Mouse (Mus musculus): ENCODE measurements at regions not wholly inside any gene's neighbourhood (a gene's known extent, or its start where the extent isn't known, plus 50 kb on each side); places are given as distances from the start of the nearest gene placed in this dataset.

GRCm38 (mm10) chr2:142964340-142964739 lies 63.0 kb upstream of the Kif16b start:
- no peak overlapping the region for H3K9ac ChIP-seq
- H3K4me1 ChIP-seq (replicated peaks) = no peaks in the 10 kb centered on the region
- no peak overlapping the region for H3K27ac ChIP-seq (replicated peaks)
- WGBS = 81% methylated on average over 2 of the region's 2 CpGs
- no peak overlapping the region for H3K4me3 ChIP-seq
- H3K9me3 ChIP-seq = no peaks in the 10 kb centered on the region
- no peaks in the 10 kb centered on the region for H3K27me3 ChIP-seq
- no peak overlapping the region for H3K4me2 ChIP-seq
- no peak for ATAC-seq (ENCODE audit: low read depth)
- H3K36me3 ChIP-seq = no peaks in the 10 kb centered on the region

GRCm38 (mm10) chr2:142967250-142967649 lies 65.9 kb upstream of the Kif16b start:
- ATAC-seq (ENCODE audit: low read depth) = peak; percentile 53; the same call in 1 of the 2 replicates

GRCm38 (mm10) chr2:142980771-142981170 lies 79.4 kb upstream of the Kif16b start:
- peaks cover 14% of the 10 kb centered on the region for H3K4me1 ChIP-seq (replicated peaks)
- H3K27ac ChIP-seq (replicated peaks) = peak overlapping the region; percentile 79

More at GRCm38 (mm10) chr2:142967250-142967649, 65.9 kb upstream of the Kif16b start:
- H3K4me1 ChIP-seq (replicated peaks) = no peaks in the 10 kb centered on the region
- H3K27me3 ChIP-seq = no peaks in the 10 kb centered on the region
- no peak overlapping the region for H3K4me3 ChIP-seq
- H3K9ac ChIP-seq = no peak overlapping the region
- H3K4me2 ChIP-seq = no peak overlapping the region
- H3K36me3 ChIP-seq = no peaks in the 10 kb centered on the region
- 22% methylated on average over 4 of the region's 4 CpGs for WGBS
- no peak overlapping the region for H3K27ac ChIP-seq (replicated peaks)
- H3K9me3 ChIP-seq = no peaks in the 10 kb centered on the region

GRCm38 (mm10) chr2:142988691-142989090 lies 74.1 kb upstream of the Snrpb2 start:
- Histone ChIP-seq H3K27ac (replicated peaks) (no peak overlapping the region), H3K9me3 (no peaks in the 10 kb centered on the region), H3K4me3 (no peak overlapping the region), H3K9ac (no peak overlapping the region), H3K36me3 (no peaks in the 10 kb centered on the region), H3K4me1 (replicated peaks) (no peaks in the 10 kb centered on the region), H3K4me2 (no peak overlapping the region), H3K27me3 (no peaks in the 10 kb centered on the region)
- 42% methylated on average over 3 of the region's 3 CpGs for WGBS
- no peak; the same call in 1 of the 2 replicates for ATAC-seq (ENCODE audit: low read depth)

More at GRCm38 (mm10) chr2:142980771-142981170, 79.4 kb upstream of the Kif16b start:
- H3K9ac ChIP-seq = no peak overlapping the region
- ATAC-seq (ENCODE audit: low read depth) = peak; percentile 95
- H3K27me3 ChIP-seq = no peaks in the 10 kb centered on the region
- 13% methylated on average over 4 of the region's 4 CpGs for WGBS
- H3K4me2 ChIP-seq = 0 out of 2 replicates have a peak overlapping the region, but pooled peaks have one; percentile 9
- no peak overlapping the region for H3K4me3 ChIP-seq
- no peaks in the 10 kb centered on the region for H3K36me3 ChIP-seq
- H3K9me3 ChIP-seq = no peaks in the 10 kb centered on the region

- no peak for ATAC-seq (ENCODE audit: low read depth)
- H3K27me3 ChIP-seq = no peaks in the 10 kb centered on the region
- no peak overlapping the region for H3K27ac ChIP-seq (replicated peaks)
- H3K9me3 ChIP-seq = no peaks in the 10 kb centered on the region
- H3K9ac ChIP-seq = no peak overlapping the region
- H3K4me1 ChIP-seq (replicated peaks) = no peaks in the 10 kb centered on the region
- no peak overlapping the region for H3K4me2 ChIP-seq
- H3K4me3 ChIP-seq = no peak overlapping the region
- H3K36me3 ChIP-seq = no peaks in the 10 kb centered on the region
Measured at GRCm38 (mm10) chr2:142996088-142996487, 66.8 kb upstream of the Snrpb2 start.

GRCm38 (mm10) chr2:143002874-143003273 lies 60.0 kb upstream of the Snrpb2 start:
- H3K27me3 ChIP-seq = no peaks in the 10 kb centered on the region
- WGBS = 62% methylated on average over 6 of the region's 6 CpGs
- H3K27ac ChIP-seq (replicated peaks) = peak overlapping the region; percentile 57

GRCm38 (mm10) chr2:143003341-143003740 lies 59.5 kb upstream of the Snrpb2 start:
- Histone ChIP-seq H3K27me3 (no peaks in the 10 kb centered on the region), H3K4me2 (no peak overlapping the region), H3K9me3 (no peaks in the 10 kb centered on the region), H3K9ac (no peak overlapping the region), H3K36me3 (no peaks in the 10 kb centered on the region), H3K4me3 (no peak overlapping the region), H3K4me1 (replicated peaks) (0 out of 2 replicates have a peak, but pooled peaks cover 3% of the 10 kb centered on the region), H3K27ac (replicated peaks) (peak overlapping the region; percentile 57; the same call in 1 of the 2 replicates)
- ATAC-seq (ENCODE audit: low read depth) = no peak
- 47% methylated on average over 3 of the region's 3 CpGs for WGBS

More at GRCm38 (mm10) chr2:143002874-143003273, 60.0 kb upstream of the Snrpb2 start:
- no peak for ATAC-seq (ENCODE audit: low read depth)
- no peak overlapping the region for H3K4me3 ChIP-seq
- no peak overlapping the region for H3K4me2 ChIP-seq
- 0 out of 2 replicates have a peak, but pooled peaks cover 3% of the 10 kb centered on the region for H3K4me1 ChIP-seq (replicated peaks)
- H3K9ac ChIP-seq = no peak overlapping the region
- H3K36me3 ChIP-seq = no peaks in the 10 kb centered on the region
- H3K9me3 ChIP-seq = no peaks in the 10 kb centered on the region

- H3K36me3 ChIP-seq = no peaks in the 10 kb centered on the region
- H3K9ac ChIP-seq = no peak overlapping the region
- no peaks in the 10 kb centered on the region for H3K9me3 ChIP-seq
- no peak for ATAC-seq (ENCODE audit: low read depth)
- WGBS = 61% methylated on average over 8 of the region's 8 CpGs
- no peak overlapping the region for H3K4me3 ChIP-seq
- no peaks in the 10 kb centered on the region for H3K4me1 ChIP-seq (replicated peaks)
- H3K4me2 ChIP-seq = no peak overlapping the region
- no peaks in the 10 kb centered on the region for H3K27me3 ChIP-seq
- H3K27ac ChIP-seq (replicated peaks) = no peak overlapping the region
Measured at GRCm38 (mm10) chr2:143011380-143011779, 51.5 kb upstream of the Snrpb2 start.

All from neural tube, embryonic 13.5 days (tissue).